18 mouse cellular contexts compared by ENCODE assay signal in genomic region chr11:44902165-44902564, GRCm38 (mm10).
DNase-seq lines count a peak whose midpoint lies in the region; TF ChIP-seq lines count a peak whose summit lies in the region.
"Had no signal": no experiment of that assay in that cellular context is flagged by ENCODE, and none has a peak within 500 bp of the region (broad histone marks: within the 10 kb centered on the region; RNA-seq: fewer than 3 reads in every experiment).

No protein-coding gene starts in this region.

- peak; percentile 32 to 64 for DNase-seq in adrenal gland, adult (ENCODE audit: inconsistent age in 2 of 2, low spot score in 1 of 2)
- no peak for DNase-seq in adrenal gland, postnatal 4 days (ENCODE audit: low spot score in 2 of 2)
- DNase-seq in heart, adult 11 months: peak; percentile 88
- DNase-seq in heart, embryonic 10.5 days (ENCODE audit: low spot score): no peak
- no peak for DNase-seq in spleen, adult 2 months (ENCODE audit: low read depth in 1 of 2, low spot score in 2 of 2)
- DNase-seq in spleen, postnatal 10 days (ENCODE audit: low spot score in 2 of 2): no peak
- DNase-seq in gastrocnemius, postnatal 10 days: no peak
- DNase-seq in thymus, postnatal 14 days: no peak
- DNase-seq: gastrocnemius, postnatal 14 days; kidney, adult 11 months; kidney, postnatal 14 days; layer of hippocampus, adult 9-11 months; liver; lung, adult 18-20 months; lung, postnatal 36 days; right cerebral cortex, postnatal 25 days; thymus, adult 18-20 months had no signal

- H3K4me3 ChIP-seq in heart, embryonic 10.5 days: no peak overlapping the region
- H3K4me3 ChIP-seq in spleen, adult 2 months (ENCODE audit: extremely low read depth, insufficient read depth, insufficient read length): no peak overlapping the region
- H3K4me3 ChIP-seq: midbrain, embryonic 12.5 days had no signal

- no peaks in the 10 kb centered on the region for H3K36me3 ChIP-seq in heart, embryonic 10.5 days
- H3K36me3 ChIP-seq in spleen, adult 2 months (ENCODE audit: control insufficient read depth, insufficient read depth, low read length): no peaks in the 10 kb centered on the region
- H3K36me3 ChIP-seq: midbrain, embryonic 12.5 days had no signal

- peaks cover 6% of the 10 kb centered on the region; the same call in 1 of the 2 replicates for H3K4me1 ChIP-seq in heart, embryonic 10.5 days
- peaks cover 11% of the 10 kb centered on the region; the same call in 1 of the 2 replicates for H3K4me1 ChIP-seq in spleen, adult 2 months (ENCODE audit: control insufficient read depth, insufficient read depth, insufficient read length)

- H3K27me3 ChIP-seq in heart, embryonic 10.5 days (ENCODE audit: insufficient read depth, poor library complexity, severe bottlenecking): no peaks in the 10 kb centered on the region
- no peaks in the 10 kb centered on the region for H3K27me3 ChIP-seq in spleen, adult 2 months (ENCODE audit: control insufficient read depth, insufficient read depth, low read length)

- WGBS in heart, embryonic 10.5 days: 55% methylated on average over 6 of the region's 6 CpGs
- WGBS in spleen, adult 2 months: 81% methylated on average over 6 of the region's 6 CpGs

- H3K27ac ChIP-seq in heart, embryonic 10.5 days: no peak overlapping the region
- H3K27ac ChIP-seq in spleen, adult 2 months (ENCODE audit: insufficient read depth, low read length): peak overlapping the region; percentile 10; the same call in 1 of the 2 replicates

- TF ChIP-seq CTCF in spleen, adult 2 months (IDR thresholded peaks at IDR 0.05; ENCODE audit: extremely low read depth, insufficient read depth, insufficient read length, insufficient replicate concordance): no peak

- H3K9me3 ChIP-seq in heart, embryonic 10.5 days: no peaks in the 10 kb centered on the region
- H3K9me3 ChIP-seq: midbrain, embryonic 12.5 days had no signal

- no peak for TF ChIP-seq POLR2A in spleen, adult 2 months (IDR thresholded peaks at IDR 0.05; ENCODE audit: low read depth, low read length)

Comparison
In these comparisons a context has a peak if more than half of its experiments do, and no peak if none do; other contexts are left out.
1. DNase-seq: peak in adrenal gland, adult (2 of 2) and heart, adult 11 months (single experiment); none in adrenal gland, postnatal 4 days (0 of 2), heart, embryonic 10.5 days (single experiment), spleen, adult 2 months (0 of 2), spleen, postnatal 10 days (0 of 2), gastrocnemius, postnatal 10 days (single experiment) and thymus, postnatal 14 days (single experiment).